Mouse (Mus musculus): ENCODE measurements around the gene Cdk5rap1.

GRCm38 (mm10) chr2:154419631-154420515 lies 47.1 kb upstream of the Cdk5rap1 start:
- TF ChIP-seq POLR2A (IDR thresholded peaks at IDR 0.05; ENCODE audit: control insufficient read depth, extremely low read depth, insufficient read depth, low read length, poor library complexity), result no peak
- TF ChIP-seq CTCF (IDR thresholded peaks at IDR 0.05; ENCODE audit: borderline replicate concordance, control insufficient read depth, extremely low read depth, insufficient read depth, low read length, poor library complexity), result no peak
